Mouse (Mus musculus) myocyte (in vitro differentiated cells): ENCODE results near the gene Itm2b. TPM values are rescaled to one million over a fixed set of nuclear protein-coding genes. Genes with fewer than 3 reads are reported as not detected.

Experiments used
- H3K27me3 ChIP-seq: one replicate; pipeline ENCODE4 v1.6.1; 2011; ENCODE audit not compliant: control insufficient read depth, insufficient read depth, insufficient read length
- H3K36me3 ChIP-seq: one replicate; pipeline ENCODE4 v1.6.1; 2011; ENCODE audit not compliant: control insufficient read depth, insufficient read depth
- H3K4me2 ChIP-seq: one replicate; pipeline ENCODE4 v1.6.1; 2011; ENCODE audit warnings: low read depth, control low read depth
- H3K4me3 ChIP-seq: one replicate; pipeline ENCODE4 v1.5.1; 2011; ENCODE audit warnings: mild to moderate bottlenecking, control low read depth, moderate library complexity
- H3K79me2 ChIP-seq: one replicate; pipeline ENCODE4 v1.6.1; 2011; ENCODE audit not compliant: control insufficient read depth, insufficient read depth
- H3ac ChIP-seq: one replicate; pipeline ENCODE4 v1.6.1; 2011; ENCODE audit not compliant: control insufficient read depth, insufficient read length
- CEBPB ChIP-seq: IDR thresholded peaks from 2 replicates; pipeline ENCODE4 v1.6.1; 2011; ENCODE audit warnings: mild to moderate bottlenecking, moderate library complexity; ENCODE audit not compliant: poor library complexity, insufficient read depth, severe bottlenecking
- E2F4 ChIP-seq: IDR thresholded peaks from one replicate; pipeline ENCODE4 v1.6.1; 2011; ENCODE audit warnings: mild to moderate bottlenecking, control low read depth, moderate library complexity; ENCODE audit not compliant: insufficient read depth
- MAX ChIP-seq: IDR thresholded peaks from one replicate; pipeline ENCODE4 v1.6.1; 2011; ENCODE audit warnings: low read depth, mild to moderate bottlenecking, control low read depth
- MYOD1 ChIP-seq, 3 experiments: IDR thresholded peaks; one replicate each; pipeline ENCODE4 v1.6.1; 2011; ENCODE audit warnings: control low read depth in 2 of 3, low read depth in 2 of 3, mild to moderate bottlenecking in 2 of 3, moderate library complexity in 1 of 3; ENCODE audit not compliant: insufficient read length in 2 of 3, control insufficient read depth in 1 of 3
- MYOG ChIP-seq, 3 experiments: IDR thresholded peaks; one replicate each; pipeline ENCODE4 v1.6.1; 2011; ENCODE audit warnings: control low read depth in 2 of 3, low read depth in 2 of 3, mild to moderate bottlenecking in 2 of 3; ENCODE audit not compliant: insufficient read length in 2 of 3, control insufficient read depth in 1 of 3, insufficient read depth in 1 of 3
- POLR2A ChIP-seq: IDR thresholded peaks from one replicate; pipeline ENCODE4 v1.6.1; 2011; ENCODE audit warnings: low read depth, mild to moderate bottlenecking, control low read depth, moderate library complexity; ENCODE audit not compliant: insufficient read length
- POLR2AphosphoS2 ChIP-seq: IDR thresholded peaks from one replicate; pipeline ENCODE4 v1.6.1; 2011; ENCODE audit warnings: low read depth, control low read depth; ENCODE audit not compliant: insufficient read length
- REST ChIP-seq: IDR thresholded peaks from one replicate; pipeline ENCODE4 v1.6.1; 2011; ENCODE audit warnings: mild to moderate bottlenecking, control low read depth, moderate library complexity; ENCODE audit not compliant: insufficient read depth, insufficient read length
- SRF ChIP-seq: IDR thresholded peaks from one replicate; pipeline ENCODE4 v1.6.1; 2011; ENCODE audit warnings: low read depth; ENCODE audit not compliant: control insufficient read depth, insufficient read length
- TCF12 ChIP-seq: IDR thresholded peaks from one replicate; pipeline ENCODE4 v1.6.1; 2011; ENCODE audit warnings: mild to moderate bottlenecking, control low read depth; ENCODE audit not compliant: poor library complexity, insufficient read depth, severe bottlenecking
- TCF3 ChIP-seq: IDR thresholded peaks from one replicate; pipeline ENCODE4 v1.6.1; 2011; ENCODE audit warnings: low read depth, control low read depth; ENCODE audit not compliant: insufficient read length
- USF1 ChIP-seq: IDR thresholded peaks from one replicate; pipeline ENCODE4 v1.6.1; 2011; ENCODE audit warnings: low read depth, mild to moderate bottlenecking, control low read depth, moderate library complexity
- polyA plus RNA-seq: library from polyadenylated mRNA; unstranded; fragments of >200 nt; fragmentation: generic; extraction: Trizol; gene quantifications from one replicate; pipeline ENCODE4 v1.2.1, GENCODE M21; 2012; ENCODE audit warnings: missing spikeins

Gene Itm2b
- polyA plus RNA-seq, 1 experiment = 530 TPM

GRCm38 (mm10) chr14:73326511-73326910, 58.6 kb downstream of the Itm2b start:
- no peak for TF ChIP-seq MYOG (IDR thresholded peaks at IDR 0.05; ENCODE audit: control insufficient read depth in 1 of 3, insufficient read depth in 1 of 3, insufficient read length in 2 of 3, low read depth in 2 of 3)
- TF ChIP-seq MAX = no peak
- no peak for TF ChIP-seq POLR2AphosphoS2
- TF ChIP-seq MYOD1 (IDR thresholded peaks at IDR 0.05; ENCODE audit: control insufficient read depth in 1 of 3, insufficient read length in 2 of 3, low read depth in 2 of 3) = no peak
- no peak for TF ChIP-seq TCF12
- Histone ChIP-seq H3K27me3 (no peaks in the 10 kb centered on the region), H3K4me3 (peak overlapping the region; percentile 42), H3K79me2 (peaks cover 29% of the 10 kb centered on the region), H3K4me2 (peak overlapping the region; percentile 95), H3ac (peak overlapping the region; percentile 32), H3K36me3 (no peaks in the 10 kb centered on the region)

GRCm38 (mm10) chr14:73325456-73326381, 59.4 kb downstream of the Itm2b start, which contains the start of gene Rb1:
Gene Rb1, minus strand, starts transcription at chr14:73325822.
- peak within 1 kb of the TSS; percentile 42 for H3K4me3 ChIP-seq
- no peaks in the 10 kb centered on the region for H3K36me3 ChIP-seq
- peak within 1 kb of the TSS; percentile 95 for H3K4me2 ChIP-seq
- peak within 1 kb of the TSS; percentile 32 for H3ac ChIP-seq
- TF ChIP-seq USF1 = no peak
- peak; percentile 48 for TF ChIP-seq POLR2AphosphoS2
- TF ChIP-seq SRF = no peak
- TF ChIP-seq MAX = no peak
- no peak for TF ChIP-seq REST
- no peak for TF ChIP-seq TCF12
- TF ChIP-seq CEBPB = no peak
- TF ChIP-seq MYOG (IDR thresholded peaks at IDR 0.05; ENCODE audit: control insufficient read depth in 1 of 3, insufficient read depth in 1 of 3, insufficient read length in 2 of 3, low read depth in 2 of 3) = no peak
- peak; percentile 33 for TF ChIP-seq POLR2A
- TF ChIP-seq MYOD1 (IDR thresholded peaks at IDR 0.05; ENCODE audit: control insufficient read depth in 1 of 3, insufficient read length in 2 of 3, low read depth in 2 of 3) = no peak
- TF ChIP-seq TCF3 = no peak
- TF ChIP-seq E2F4 = no peak
- peaks cover 29% of the 10 kb centered on the region for H3K79me2 ChIP-seq
- no peaks in the 10 kb centered on the region for H3K27me3 ChIP-seq

GRCm38 (mm10) chr14:73324634-73325455, 60.2 kb downstream of the Itm2b start:
- H3K4me3 ChIP-seq = peak overlapping the region; percentile 42
- H3K4me2 ChIP-seq = peak overlapping the region; percentile 65
- no peak for TF ChIP-seq POLR2AphosphoS2
- TF ChIP-seq TCF3 = no peak
- TF ChIP-seq MYOD1 (IDR thresholded peaks at IDR 0.05; ENCODE audit: control insufficient read depth in 1 of 3, insufficient read length in 2 of 3, low read depth in 2 of 3) = peak in 2 of 3 experiments; percentile 84 to 94
- no peak for TF ChIP-seq REST
- peak in 2 of 3 experiments; percentile 93 to 95 for TF ChIP-seq MYOG (IDR thresholded peaks at IDR 0.05; ENCODE audit: control insufficient read depth in 1 of 3, insufficient read depth in 1 of 3, insufficient read length in 2 of 3, low read depth in 2 of 3)
- peak; percentile 43 for TF ChIP-seq TCF12
- H3ac ChIP-seq = peak overlapping the region; percentile 32
- H3K36me3 ChIP-seq = no peaks in the 10 kb centered on the region
- H3K79me2 ChIP-seq = peaks cover 29% of the 10 kb centered on the region
- H3K27me3 ChIP-seq = no peaks in the 10 kb centered on the region

- H3K4me3 ChIP-seq = peak overlapping the region; percentile 42
- H3K27me3 ChIP-seq = no peaks in the 10 kb centered on the region
- H3K79me2 ChIP-seq = peaks cover 33% of the 10 kb centered on the region
- H3ac ChIP-seq = no peak overlapping the region
- peak overlapping the region; percentile 65 for H3K4me2 ChIP-seq
- no peak for TF ChIP-seq TCF12
- no peak for TF ChIP-seq MYOD1 (IDR thresholded peaks at IDR 0.05; ENCODE audit: control insufficient read depth in 1 of 3, insufficient read length in 2 of 3, low read depth in 2 of 3)
- TF ChIP-seq E2F4 = no peak
- TF ChIP-seq CEBPB = no peak
- TF ChIP-seq REST = no peak
- TF ChIP-seq MAX = no peak
- no peak for TF ChIP-seq TCF3
- no peak for TF ChIP-seq POLR2AphosphoS2
- no peaks in the 10 kb centered on the region for H3K36me3 ChIP-seq
These were observed 61.1 kb downstream of the Itm2b start for GRCm38 (mm10) chr14:73323965-73324364.
